Mouse (Mus musculus) frontal cortex, postnatal 10 days (tissue): ENCODE measurements at regions not wholly inside any gene's neighbourhood (a gene's known extent, or its start where the extent isn't known, plus 50 kb on each side); places are given as distances from the start of the nearest gene placed in this dataset.

ENCODE experiments used
- DNase-seq, 2 experiments: peaks; one replicate each; pipeline ENCODE4 v3.0.0; 2022; ENCODE audit warnings: low spot score in 2 of 2, mixed read lengths in 1 of 2

DNA sequence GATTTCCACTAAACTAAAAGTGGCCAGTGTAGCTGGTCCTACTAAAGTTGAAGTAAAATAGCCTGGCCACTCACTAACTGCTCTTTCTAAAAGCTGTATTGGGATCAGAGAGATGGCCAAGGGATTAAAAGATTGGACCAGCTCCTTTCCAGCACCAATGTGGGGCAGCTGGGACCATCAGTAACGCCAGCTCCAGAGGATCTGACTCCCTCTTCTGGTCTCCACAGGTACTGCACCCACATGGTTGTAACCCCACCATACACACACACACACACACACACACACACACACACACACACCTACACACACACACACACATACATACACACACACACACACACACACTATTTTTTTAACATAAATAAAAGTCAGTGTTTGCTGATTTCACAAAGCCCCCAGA, 122.1 kb upstream of the Topaz1 start:
- DNase-seq, result no peak

DNA sequence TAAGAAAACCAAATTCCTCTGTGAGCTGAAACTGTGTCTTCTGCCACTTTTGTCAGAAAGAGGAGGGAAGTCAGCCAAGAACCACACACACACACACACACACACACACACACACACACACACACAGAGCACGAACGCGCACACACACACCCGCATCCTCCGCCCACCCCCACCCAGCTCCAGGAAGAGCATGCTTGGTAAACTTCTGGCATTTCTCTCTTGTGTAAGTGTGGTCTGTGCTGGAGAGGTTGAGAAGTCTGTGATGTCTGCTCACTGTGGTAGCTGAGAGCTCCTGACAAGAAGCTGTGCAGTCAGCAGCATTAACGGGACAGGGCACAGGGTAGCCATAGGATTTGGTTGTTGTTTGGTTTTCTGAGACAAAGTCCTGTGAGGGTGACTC, 120.8 kb upstream of the Topaz1 start:
- DNase-seq, result no peak

DNA sequence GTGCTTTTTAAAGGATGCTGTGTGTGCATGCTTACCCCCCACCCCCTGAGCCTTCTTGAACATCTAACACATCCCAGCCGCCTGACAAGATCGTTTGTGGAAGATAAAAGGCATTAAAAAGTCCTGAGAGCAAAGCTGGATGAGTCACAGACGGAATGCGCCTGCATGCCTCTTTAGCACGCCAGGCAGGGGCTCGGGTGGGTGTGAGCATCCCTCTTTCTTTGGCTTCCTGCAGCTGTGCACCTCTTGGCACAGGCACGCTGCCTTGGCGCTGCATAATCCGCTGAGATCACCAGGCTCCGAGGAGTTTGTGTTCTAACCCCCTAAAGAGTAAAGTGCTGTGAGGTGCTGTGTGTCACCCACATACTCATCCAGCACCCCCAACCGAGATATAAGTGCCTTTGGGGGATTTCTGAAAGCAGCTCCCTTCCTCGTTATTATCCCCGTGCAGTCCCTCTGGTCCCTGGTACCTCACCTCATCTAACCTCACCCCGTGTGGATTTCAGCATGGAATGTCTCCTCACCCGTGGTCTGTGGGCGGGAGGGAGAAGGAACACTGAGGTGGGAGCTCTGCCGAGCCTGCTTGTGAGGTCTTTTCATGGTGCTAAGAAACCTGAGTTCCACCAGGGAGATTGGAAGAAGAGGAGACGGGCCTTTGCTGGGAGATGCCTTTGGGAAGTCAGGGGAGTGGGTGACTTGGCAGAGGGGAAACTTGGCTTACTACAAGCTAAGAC, 117.8 kb upstream of the Topaz1 start:
- peak; percentile 48 to 62 for DNase-seq

DNA sequence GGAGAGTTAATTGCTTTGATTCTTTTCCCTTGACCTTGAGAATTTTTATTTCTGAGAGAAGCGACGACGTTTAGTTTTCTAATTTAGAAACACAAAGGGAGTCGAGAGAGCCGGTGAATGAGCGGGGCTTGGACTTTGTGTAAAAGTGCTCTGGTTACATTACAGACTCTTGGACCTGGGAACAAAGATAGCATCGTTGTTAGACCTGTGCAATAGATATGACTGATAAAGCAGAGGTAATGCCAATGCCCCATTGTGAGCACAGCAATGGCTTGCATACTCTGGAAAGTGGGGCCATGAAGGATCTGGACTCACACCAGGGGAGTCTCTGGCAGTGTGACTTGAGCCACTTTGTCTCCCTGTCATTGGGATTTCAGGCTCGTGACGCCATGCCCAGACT, 115.4 kb upstream of the Topaz1 start:
- DNase-seq, result no peak

DNA sequence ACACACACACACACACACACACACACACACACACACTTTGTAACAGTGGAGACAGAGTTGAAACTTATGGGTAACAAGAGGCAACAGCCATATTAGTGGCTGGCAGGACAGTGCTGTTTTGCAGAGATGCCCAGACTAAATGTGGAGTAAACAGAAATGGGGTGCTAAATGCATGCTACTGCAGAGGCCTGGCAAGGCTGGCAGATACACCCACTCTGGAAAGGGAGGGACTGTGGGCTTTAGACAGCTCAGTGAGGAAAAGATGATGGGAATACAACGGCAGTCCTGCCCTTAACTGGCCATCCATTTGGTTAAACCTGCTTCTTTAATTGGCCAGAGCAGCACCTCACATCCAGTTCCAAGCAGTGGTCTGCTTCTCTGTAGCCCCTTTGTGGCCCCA, 113.7 kb upstream of the Topaz1 start:
- DNase-seq, result no peak

DNA sequence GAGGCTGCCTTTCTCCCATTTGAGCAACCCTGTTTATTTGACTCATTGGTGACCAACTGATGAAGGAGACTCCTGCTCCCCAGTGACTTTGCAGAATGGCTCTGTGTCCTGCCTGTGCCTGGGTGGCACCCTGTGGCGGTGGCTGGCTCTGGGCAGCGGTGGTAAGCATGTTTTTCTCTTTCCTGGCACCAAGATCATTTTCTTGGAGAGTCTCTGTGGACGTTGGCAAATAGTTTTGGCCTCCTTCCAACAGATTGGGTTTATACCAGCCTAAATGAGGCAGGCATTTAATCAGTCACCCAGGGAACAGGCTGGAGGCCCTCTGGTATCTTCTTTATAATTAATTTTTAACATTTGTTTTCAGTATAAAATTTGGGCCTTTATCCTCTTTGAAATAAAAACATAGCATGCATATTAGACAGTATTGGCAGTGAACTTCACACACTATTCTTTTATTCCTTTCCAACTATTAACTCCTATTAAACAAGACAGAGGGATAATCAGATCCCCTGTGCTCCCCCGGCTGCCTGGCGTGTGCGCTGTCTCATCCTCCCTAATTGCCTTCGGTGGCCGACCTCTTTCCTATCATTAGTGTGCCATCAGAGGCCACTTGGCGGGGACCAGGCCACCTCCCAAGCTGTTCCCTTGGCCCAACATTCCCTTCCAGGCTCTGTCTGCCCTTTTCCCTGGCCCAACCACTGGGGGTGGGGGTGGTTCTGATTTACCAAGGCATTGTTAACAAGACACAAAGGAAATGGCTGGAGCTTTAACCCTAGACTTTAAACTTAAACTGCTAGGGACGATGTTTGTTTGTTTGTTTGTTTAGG, 111.8 kb upstream of the Topaz1 start:
- no peak for DNase-seq

DNA sequence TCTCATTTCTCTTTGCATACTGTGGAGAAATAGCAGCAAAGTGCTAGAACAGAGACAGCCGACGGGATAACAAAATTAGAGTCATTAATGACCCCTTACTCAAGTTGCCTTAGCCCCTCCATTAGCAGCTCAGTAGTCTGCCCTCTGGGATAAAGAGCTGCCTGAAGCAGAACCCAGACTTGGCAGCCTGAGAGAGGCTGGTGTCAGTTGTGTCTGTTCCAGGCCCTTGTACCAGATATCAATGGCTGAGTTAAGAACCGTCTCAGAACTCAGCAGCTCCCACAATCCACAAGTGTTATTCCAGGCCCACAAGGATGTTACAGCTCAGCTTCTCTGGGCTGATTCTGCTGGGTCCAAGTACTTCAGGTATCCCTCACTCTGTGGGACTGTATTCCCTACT, 109.6 kb upstream of the Topaz1 start:
- no peak for DNase-seq

DNA sequence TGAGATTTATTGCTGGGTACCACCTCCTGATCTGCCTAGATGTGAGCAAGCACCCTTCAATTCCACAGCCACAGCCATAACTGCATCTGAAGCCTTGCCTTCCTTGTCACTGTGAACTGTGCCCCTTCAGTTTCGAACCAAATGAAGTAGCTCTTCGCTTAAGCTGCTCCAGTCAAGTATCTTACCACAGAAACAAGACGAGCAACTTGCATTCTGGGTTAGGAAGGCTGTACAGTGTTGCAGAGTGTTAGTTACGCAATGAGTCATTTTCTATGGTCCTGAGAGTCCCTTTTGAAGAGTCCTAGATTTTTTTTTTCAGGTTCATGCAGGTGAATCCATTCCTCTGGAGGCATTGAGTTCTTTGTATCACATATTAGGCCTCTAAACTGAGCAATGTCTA, 107.9 kb upstream of the Topaz1 start:
- no peak for DNase-seq

DNA sequence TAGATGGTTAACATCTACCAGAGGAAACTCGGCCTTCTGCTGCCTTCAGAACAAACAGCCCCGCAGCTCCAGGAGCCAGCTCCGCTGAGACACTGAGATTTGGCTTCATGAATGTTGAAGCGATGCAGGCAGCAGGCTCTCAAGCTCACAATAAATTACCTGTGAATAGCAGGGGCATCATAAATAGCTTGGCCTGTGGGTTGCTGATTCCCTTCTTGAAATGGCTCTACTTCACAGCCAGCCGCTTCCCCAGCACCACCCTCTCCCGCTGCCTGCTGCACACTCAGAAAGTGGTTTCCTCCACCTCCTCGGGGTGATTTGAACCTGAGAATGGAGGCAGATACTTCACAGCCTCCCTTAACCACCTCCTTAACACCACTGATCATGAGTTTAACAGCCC, 104.2 kb upstream of the Topaz1 start:
- no peak for DNase-seq

DNA sequence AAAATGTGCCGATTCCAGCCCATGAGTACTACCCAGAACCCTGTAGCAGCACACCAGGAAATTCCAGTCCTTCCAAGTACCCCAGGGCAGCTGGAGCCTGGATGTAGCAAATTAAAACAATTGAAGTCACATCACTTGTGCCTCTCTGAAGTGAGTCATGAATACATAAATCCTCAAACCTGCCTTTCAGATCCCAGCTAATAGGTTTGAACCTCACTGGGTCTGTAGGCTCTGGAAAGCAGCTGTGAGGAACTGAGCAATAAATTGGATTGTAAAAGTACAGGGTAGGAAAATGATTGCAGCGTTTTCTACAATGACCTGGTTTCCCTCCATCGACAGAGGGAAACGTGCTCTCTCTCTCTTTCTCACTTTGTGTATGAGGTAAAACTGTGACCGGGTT, 101.6 kb upstream of the Topaz1 start:
- no peak for DNase-seq

DNA sequence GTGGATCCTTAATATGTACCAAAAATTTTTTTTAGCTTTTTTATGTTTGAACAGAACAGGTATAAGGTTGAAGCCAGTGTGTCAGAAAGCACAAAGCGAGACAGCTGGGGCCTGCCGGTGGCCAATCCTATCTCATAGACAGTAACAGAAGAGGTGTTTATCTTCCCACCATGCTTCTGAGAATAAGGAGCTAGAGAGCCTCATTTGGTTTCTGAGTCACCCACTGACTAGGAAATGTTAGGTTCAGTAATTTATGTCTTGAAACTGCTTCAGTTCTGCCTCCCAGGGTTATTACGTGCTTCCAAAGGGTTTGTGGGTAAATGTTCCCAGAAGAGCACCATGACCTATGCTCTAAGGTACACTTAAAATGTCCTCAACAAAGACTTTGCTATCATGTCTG, 96.3 kb upstream of the Topaz1 start:
- DNase-seq, result no peak

DNA sequence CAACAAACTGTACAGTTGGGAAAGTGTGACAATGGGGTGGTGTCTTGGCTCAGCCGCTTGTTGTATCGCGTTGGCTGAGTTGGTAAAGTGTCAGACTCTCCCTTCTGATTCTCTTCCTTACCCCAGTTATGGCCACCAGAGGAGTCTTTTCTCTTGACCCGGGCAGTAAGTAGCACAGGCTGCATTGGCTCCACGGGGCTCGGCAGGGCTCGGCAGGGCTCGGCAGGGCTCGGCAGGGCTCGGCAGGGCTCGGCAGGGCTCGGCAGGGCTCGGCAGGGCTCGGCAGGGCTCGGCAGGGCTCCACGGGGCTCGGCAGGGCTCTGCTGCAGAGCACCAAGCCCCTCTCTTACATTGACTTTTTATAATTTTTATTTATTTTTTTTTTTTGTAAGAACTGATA, 91.6 kb upstream of the Topaz1 start:
- DNase-seq, result no peak

DNA sequence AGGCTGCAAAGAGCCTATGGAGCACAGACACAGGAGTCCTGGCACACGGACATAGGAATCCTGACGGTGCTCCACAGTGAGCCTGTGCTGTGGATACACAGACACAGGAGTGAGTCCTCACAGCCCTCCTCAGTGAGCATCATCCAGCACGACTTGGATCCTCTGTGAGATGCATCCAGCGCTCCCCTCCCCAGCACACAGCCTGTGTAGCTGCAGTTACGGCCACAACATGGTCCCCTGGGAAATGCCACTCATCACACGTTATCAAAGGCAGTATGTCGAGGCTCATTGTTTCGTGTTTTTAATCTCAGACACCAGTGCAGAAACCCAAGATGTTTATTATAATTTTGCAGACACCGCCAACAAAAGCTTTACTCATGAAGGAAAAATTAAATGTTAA, 87.1 kb upstream of the Topaz1 start:
- DNase-seq, result no peak

DNA sequence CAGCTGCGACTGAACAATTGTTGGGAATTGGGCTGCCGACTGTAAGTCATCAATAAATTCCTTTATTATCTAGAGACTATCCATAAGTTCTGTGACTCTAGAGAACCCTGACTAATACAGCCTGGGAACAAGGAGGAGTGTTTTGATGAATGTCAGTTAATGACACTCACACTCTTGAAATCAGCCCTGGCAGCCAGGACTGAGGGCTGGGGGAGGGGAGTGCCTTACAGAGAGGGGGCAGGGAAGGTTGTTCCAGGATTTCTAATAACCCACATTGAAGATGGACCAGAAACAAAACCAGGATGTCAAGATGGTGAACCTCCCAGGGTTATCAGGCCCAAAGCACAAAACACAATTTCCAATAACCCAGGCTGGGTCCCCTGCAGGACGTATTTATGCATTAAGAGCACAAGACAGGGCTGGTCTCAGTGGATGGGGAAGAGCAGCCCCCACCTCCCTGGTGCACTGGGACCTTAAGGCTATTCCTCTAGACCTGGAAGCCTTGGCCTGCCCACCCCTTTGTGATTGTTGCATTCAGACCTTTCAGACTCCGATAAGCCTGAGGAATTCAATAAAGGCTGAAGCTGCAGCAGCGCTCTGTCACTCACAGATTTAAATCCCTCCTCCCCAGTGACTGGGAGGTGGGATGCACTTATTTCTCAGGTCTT, 80.0 kb upstream of the Topaz1 start:
- DNase-seq, result no peak

DNA sequence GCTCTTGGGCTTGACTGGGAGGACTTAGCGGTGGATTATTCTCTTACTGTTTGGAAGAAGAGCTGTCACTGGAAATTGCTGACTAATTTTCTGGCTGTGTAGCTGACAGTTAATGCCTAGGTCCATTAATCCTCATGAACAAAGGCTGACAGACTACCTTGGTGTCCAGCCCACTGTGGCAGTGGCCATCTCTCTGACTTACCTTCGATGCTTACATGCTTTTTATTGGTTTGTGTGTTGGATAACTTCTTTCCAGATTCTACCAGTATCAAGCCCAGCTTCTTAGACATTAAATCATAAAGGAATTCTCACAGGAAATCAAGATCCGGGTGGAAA, 79.5 kb upstream of the Topaz1 start:
- no peak for DNase-seq

DNA sequence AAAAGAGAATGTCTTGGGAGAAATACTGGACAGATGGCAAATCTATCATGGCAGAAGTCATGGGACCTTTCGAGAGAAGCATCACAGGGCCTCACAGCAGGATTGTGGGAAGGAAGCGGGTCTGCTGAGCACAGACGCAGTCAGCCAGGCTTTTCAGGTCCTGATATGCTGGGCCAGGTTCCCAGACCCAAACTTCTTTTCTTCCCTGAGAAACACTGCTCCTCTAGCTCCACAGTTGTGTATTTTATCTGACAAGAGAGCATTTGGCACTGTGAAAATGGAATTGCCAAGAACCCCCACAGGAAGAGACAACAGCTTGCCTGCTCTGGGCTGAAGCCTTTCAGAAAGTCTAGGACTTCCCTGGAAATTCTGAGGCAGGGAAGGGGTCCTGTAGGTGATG, 73.4 kb upstream of the Topaz1 start:
- no peak for DNase-seq

DNA sequence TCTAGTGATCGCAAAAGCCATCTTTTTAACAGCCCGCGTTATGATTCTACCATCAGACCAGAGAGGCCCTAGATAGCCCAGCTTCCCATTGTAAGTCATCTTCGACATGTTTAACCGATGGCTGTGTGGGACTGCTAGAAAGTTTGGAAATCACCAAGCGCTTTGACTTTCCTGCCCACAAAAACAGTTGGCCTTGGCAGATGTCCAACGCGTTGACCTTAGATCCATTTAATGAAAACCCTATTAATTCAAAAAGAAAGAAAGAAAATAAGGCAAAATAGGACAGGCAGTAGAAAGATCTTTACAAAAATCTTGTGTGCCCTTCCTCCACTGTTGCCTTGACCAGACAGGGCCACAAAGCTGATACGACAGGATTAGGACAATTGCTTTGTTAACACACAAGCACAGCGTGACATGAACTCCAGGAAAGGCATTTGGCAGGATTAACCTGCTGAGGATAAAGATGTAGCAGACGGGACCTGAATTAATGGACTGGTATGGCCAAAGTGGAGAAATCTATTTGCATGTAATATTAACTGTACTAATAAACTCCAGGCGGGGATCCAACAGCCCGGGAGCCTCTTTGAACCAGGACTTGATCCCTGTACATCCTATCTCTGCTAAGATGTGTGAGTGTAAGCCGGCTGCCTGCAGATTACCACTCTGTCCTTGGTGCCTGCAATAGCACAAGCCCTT, 69.0 kb upstream of the Topaz1 start:
- DNase-seq, result no peak

DNA sequence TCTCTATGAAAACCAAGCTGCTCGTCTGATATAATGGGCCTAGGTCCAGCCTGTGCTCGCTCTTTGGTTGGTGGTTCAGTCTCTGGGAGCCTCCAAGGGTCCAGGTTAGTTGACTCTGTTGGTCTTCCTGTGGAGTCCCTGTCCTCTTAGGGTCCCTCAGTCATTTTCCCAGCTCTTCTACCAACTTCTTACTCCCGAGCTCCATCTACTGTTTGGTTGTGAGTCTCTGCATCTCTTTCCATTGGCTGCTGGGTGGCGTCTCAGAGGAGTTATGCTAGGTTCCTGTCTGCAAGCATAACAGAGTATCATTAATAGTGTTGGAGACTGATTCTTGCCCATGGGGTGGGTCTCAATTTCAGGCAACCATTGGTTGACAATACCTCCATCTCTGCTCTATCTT, 60.0 kb upstream of the Topaz1 start:
- no peak for DNase-seq

DNA sequence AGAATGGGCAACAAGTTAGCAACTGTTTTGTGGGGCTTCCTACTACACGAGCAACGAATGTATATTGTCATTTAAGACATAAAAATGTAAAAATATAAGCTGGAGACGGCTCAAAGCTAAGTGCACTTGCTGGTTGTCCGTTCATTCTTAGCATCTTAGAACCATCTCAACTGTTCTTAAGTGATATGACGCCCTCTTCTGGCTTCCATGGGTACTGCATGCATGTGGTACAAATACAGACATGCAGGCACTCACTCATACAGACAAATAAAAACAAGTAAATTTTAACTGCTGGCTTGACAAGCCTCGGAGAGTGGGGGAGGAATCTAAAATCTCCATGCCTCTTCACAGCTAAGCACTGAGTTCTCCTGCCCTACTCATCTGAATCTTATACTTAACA, 55.3 kb upstream of the Topaz1 start:
- DNase-seq, result peak in 1 of 2 experiments; percentile 44

DNA sequence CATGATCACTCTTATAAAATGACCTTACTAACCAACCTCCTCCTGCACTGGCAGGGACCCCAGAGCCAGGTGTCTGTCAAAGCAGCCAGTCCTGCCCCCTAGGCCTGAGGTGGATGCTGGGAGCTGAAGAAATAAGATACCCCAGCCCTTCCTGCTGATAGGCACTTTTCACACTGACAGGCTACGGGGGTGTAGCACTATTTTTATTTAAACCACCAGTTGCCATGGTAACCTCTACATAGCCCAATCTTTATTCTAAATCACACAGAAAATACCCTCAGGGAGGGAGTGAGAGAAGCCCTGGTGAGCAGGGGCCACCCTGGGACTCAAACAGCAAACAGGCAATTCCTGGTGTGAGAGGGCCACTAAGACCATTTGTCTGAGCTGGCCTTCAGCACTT, 51.4 kb upstream of the Topaz1 start:
- peak; percentile 32 to 53 for DNase-seq
